Mouse (Mus musculus) forebrain, embryonic 13.5 days (tissue): ENCODE measurements at regions not wholly inside any gene's neighbourhood (a gene's known extent, or its start where the extent isn't known, plus 50 kb on each side); places are given as distances from the start of the nearest gene placed in this dataset.

Source experiments
- ATAC-seq: fragments of 200-750 bp; cut with Nextera tagmentation; 2 replicates; pipeline ENCODE4 v1.8.0; 2017
- H3K27ac ChIP-seq: fragments of 300-500 bp; sonication (generic); 2 replicates; pipeline ENCODE4 v1.5.1; 2015; ENCODE audit warnings: inconsistent platforms, mild to moderate bottlenecking, moderate library complexity
- H3K27me3 ChIP-seq: fragments of 300-500 bp; sonication (generic); 2 replicates; pipeline ENCODE4 v1.6.1; 2015; ENCODE audit warnings: mild to moderate bottlenecking, inconsistent platforms
- H3K36me3 ChIP-seq: fragments of 300-500 bp; sonication (generic); 2 replicates; pipeline ENCODE4 v1.6.1; 2015; ENCODE audit warnings: mild to moderate bottlenecking, inconsistent platforms; ENCODE audit not compliant: poor library complexity, severe bottlenecking
- H3K4me1 ChIP-seq: fragments of 300-500 bp; sonication (generic); 2 replicates; pipeline ENCODE4 v1.6.1; 2015; ENCODE audit warnings: inconsistent platforms
- H3K4me2 ChIP-seq: fragments of 300-500 bp; sonication (generic); 2 replicates; pipeline ENCODE4 v1.6.1; 2015; ENCODE audit warnings: inconsistent platforms, mild to moderate bottlenecking, moderate library complexity
- H3K4me3 ChIP-seq: fragments of 300-500 bp; sonication (generic); 2 replicates; pipeline ENCODE4 v1.5.1; 2015; ENCODE audit warnings: mild to moderate bottlenecking, inconsistent platforms
- H3K9ac ChIP-seq: fragments of 300-500 bp; sonication (generic); 2 replicates; pipeline ENCODE4 v1.6.1; 2015; ENCODE audit warnings: mild to moderate bottlenecking, inconsistent platforms
- H3K9me3 ChIP-seq: fragments of 300-500 bp; sonication (generic); replicated peaks from 2 replicates; pipeline ENCODE4 v1.6.1; 2016; ENCODE audit warnings: inconsistent platforms
- WGBS: fragments of 180-500 bp; shearing (Covaris S2); methylation state at CpG from one replicate; pipeline ENCODE4 v1.1.7; 2015; 5-methylcytosine and 5-hydroxymethylcytosine counted together

- H3K27ac ChIP-seq = no peak overlapping the region
Observed at GRCm38 (mm10) chr2:45480671-45481070, 363.5 kb upstream of the Zeb2 start.

GRCm38 (mm10) chr2:45475996-45476395 lies 358.8 kb upstream of the Zeb2 start:
- H3K4me1 ChIP-seq = no peaks in the 10 kb centered on the region
- H3K36me3 ChIP-seq = no peaks in the 10 kb centered on the region
- no peak overlapping the region for H3K4me2 ChIP-seq
- H3K4me3 ChIP-seq = no peak overlapping the region
- no peaks in the 10 kb centered on the region for H3K27me3 ChIP-seq
- H3K9ac ChIP-seq = no peak overlapping the region
- no peaks in the 10 kb centered on the region for H3K9me3 ChIP-seq
- H3K27ac ChIP-seq = no peak overlapping the region
- ATAC-seq = no peak

More at GRCm38 (mm10) chr2:45480671-45481070, 363.5 kb upstream of the Zeb2 start:
- no peak overlapping the region for H3K4me3 ChIP-seq
- no peaks in the 10 kb centered on the region for H3K9me3 ChIP-seq
- WGBS = 69% methylated on average over 2 of the region's 2 CpGs
- no peaks in the 10 kb centered on the region for H3K4me1 ChIP-seq
- H3K4me2 ChIP-seq = no peak overlapping the region
- no peaks in the 10 kb centered on the region for H3K36me3 ChIP-seq
- no peaks in the 10 kb centered on the region for H3K27me3 ChIP-seq
- no peak for ATAC-seq
- no peak overlapping the region for H3K9ac ChIP-seq

GRCm38 (mm10) chr2:45464306-45464705 lies 347.1 kb upstream of the Zeb2 start:
- H3K27me3 ChIP-seq = no peaks in the 10 kb centered on the region
- H3K4me3 ChIP-seq = no peak overlapping the region
- no peaks in the 10 kb centered on the region for H3K36me3 ChIP-seq
- no peak overlapping the region for H3K9ac ChIP-seq
- 77% methylated on average over 4 of the region's 4 CpGs for WGBS
- no peaks in the 10 kb centered on the region for H3K9me3 ChIP-seq
- H3K4me1 ChIP-seq = no peaks in the 10 kb centered on the region
- no peak for ATAC-seq
- no peak overlapping the region for H3K27ac ChIP-seq
- no peak overlapping the region for H3K4me2 ChIP-seq

GRCm38 (mm10) chr2:45459410-45459809 lies 342.2 kb upstream of the Zeb2 start:
- H3K36me3 ChIP-seq = no peaks in the 10 kb centered on the region
- no peaks in the 10 kb centered on the region for H3K4me1 ChIP-seq
- H3K27me3 ChIP-seq = no peaks in the 10 kb centered on the region
- no peak overlapping the region for H3K4me3 ChIP-seq
- no peak for ATAC-seq
- H3K4me2 ChIP-seq = no peak overlapping the region
- H3K27ac ChIP-seq = no peak overlapping the region
- H3K9me3 ChIP-seq = no peaks in the 10 kb centered on the region
- H3K9ac ChIP-seq = no peak overlapping the region

GRCm38 (mm10) chr2:45454811-45455210 lies 337.6 kb upstream of the Zeb2 start:
- ATAC-seq = no peak
- Histone ChIP-seq H3K4me3 (no peak overlapping the region), H3K4me1 (no peaks in the 10 kb centered on the region), H3K27ac (no peak overlapping the region), H3K27me3 (no peaks in the 10 kb centered on the region), H3K9ac (no peak overlapping the region), H3K4me2 (no peak overlapping the region), H3K36me3 (no peaks in the 10 kb centered on the region), H3K9me3 (no peaks in the 10 kb centered on the region)
- WGBS = 96% methylated on average over 2 of the region's 2 CpGs

- H3K27ac ChIP-seq = no peak overlapping the region
- H3K36me3 ChIP-seq = no peaks in the 10 kb centered on the region
- H3K4me2 ChIP-seq = no peak overlapping the region
- peaks cover 16% of the 10 kb centered on the region for H3K4me1 ChIP-seq
- H3K9me3 ChIP-seq = no peaks in the 10 kb centered on the region
- ATAC-seq = no peak
- H3K4me3 ChIP-seq = no peak overlapping the region
- no peaks in the 10 kb centered on the region for H3K27me3 ChIP-seq
- 53% methylated on average over 4 of the region's 4 CpGs for WGBS
- H3K9ac ChIP-seq = no peak overlapping the region
Observed at GRCm38 (mm10) chr2:45439146-45439545, 322.0 kb upstream of the Zeb2 start.

GRCm38 (mm10) chr2:45438739-45439138 lies 321.5 kb upstream of the Zeb2 start:
- Histone ChIP-seq H3K4me2 (no peak overlapping the region), H3K36me3 (no peaks in the 10 kb centered on the region), H3K9me3 (no peaks in the 10 kb centered on the region), H3K4me1 (peaks cover 16% of the 10 kb centered on the region), H3K4me3 (no peak overlapping the region), H3K27me3 (no peaks in the 10 kb centered on the region), H3K27ac (no peak overlapping the region), H3K9ac (no peak overlapping the region)
- WGBS = 74% methylated on average over 9 of the region's 9 CpGs
- ATAC-seq = no peak

GRCm38 (mm10) chr2:45435261-45435980 lies 318.2 kb upstream of the Zeb2 start:
- Histone ChIP-seq H3K9me3 (no peaks in the 10 kb centered on the region), H3K27me3 (no peaks in the 10 kb centered on the region), H3K4me3 (no peak overlapping the region), H3K4me2 (0 out of 2 replicates have a peak overlapping the region, but pooled peaks have one; percentile 18), H3K4me1 (peaks cover 16% of the 10 kb centered on the region), H3K9ac (no peak overlapping the region), H3K36me3 (no peaks in the 10 kb centered on the region), H3K27ac (no peak overlapping the region)
- 22% methylated on average over 6 of the region's 6 CpGs for WGBS
- ATAC-seq = peak; percentile 78

GRCm38 (mm10) chr2:45434789-45435188 lies 317.6 kb upstream of the Zeb2 start:
- no peaks in the 10 kb centered on the region for H3K36me3 ChIP-seq
- WGBS = 80% methylated on average over 5 of the region's 5 CpGs
- no peaks in the 10 kb centered on the region for H3K9me3 ChIP-seq
- no peak for ATAC-seq
- H3K4me2 ChIP-seq = no peak overlapping the region
- H3K9ac ChIP-seq = no peak overlapping the region
- H3K27me3 ChIP-seq = no peaks in the 10 kb centered on the region
- H3K4me3 ChIP-seq = no peak overlapping the region
- H3K27ac ChIP-seq = no peak overlapping the region
- peaks cover 16% of the 10 kb centered on the region for H3K4me1 ChIP-seq

- H3K4me2 ChIP-seq = no peak overlapping the region
- no peak overlapping the region for H3K4me3 ChIP-seq
- H3K4me1 ChIP-seq = peaks cover 16% of the 10 kb centered on the region
- WGBS = 97% methylated on average over 1 of the region's 1 CpGs
- H3K36me3 ChIP-seq = no peaks in the 10 kb centered on the region
- no peak overlapping the region for H3K27ac ChIP-seq
- ATAC-seq = no peak
- H3K27me3 ChIP-seq = no peaks in the 10 kb centered on the region
- H3K9me3 ChIP-seq = no peaks in the 10 kb centered on the region
- no peak overlapping the region for H3K9ac ChIP-seq
Observed at GRCm38 (mm10) chr2:45434169-45434568, 317.0 kb upstream of the Zeb2 start.

- 93% methylated on average over 4 of the region's 4 CpGs for WGBS
- Histone ChIP-seq H3K4me1 (peaks cover 16% of the 10 kb centered on the region), H3K9me3 (no peaks in the 10 kb centered on the region), H3K27me3 (no peaks in the 10 kb centered on the region), H3K27ac (no peak overlapping the region), H3K9ac (no peak overlapping the region), H3K4me2 (no peak overlapping the region), H3K4me3 (no peak overlapping the region), H3K36me3 (no peaks in the 10 kb centered on the region)
- no peak for ATAC-seq
Observed at GRCm38 (mm10) chr2:45431366-45431765, 314.2 kb upstream of the Zeb2 start.

- H3K9me3 ChIP-seq = no peaks in the 10 kb centered on the region
- H3K27ac ChIP-seq = no peak overlapping the region
- no peak for ATAC-seq
- H3K9ac ChIP-seq = no peak overlapping the region
- no peak overlapping the region for H3K4me3 ChIP-seq
- 93% methylated on average over 1 of the region's 1 CpGs for WGBS
- H3K4me1 ChIP-seq = 0 out of 2 replicates have a peak, but pooled peaks cover 2% of the 10 kb centered on the region
- H3K27me3 ChIP-seq = no peaks in the 10 kb centered on the region
- H3K36me3 ChIP-seq = no peaks in the 10 kb centered on the region
- no peak overlapping the region for H3K4me2 ChIP-seq
Observed at GRCm38 (mm10) chr2:45421774-45422173, 304.6 kb upstream of the Zeb2 start.

GRCm38 (mm10) chr2:45408136-45408535 lies 290.9 kb upstream of the Zeb2 start:
- H3K4me3 ChIP-seq = no peak overlapping the region
- 94% methylated on average over 8 of the region's 8 CpGs for WGBS
- H3K27ac ChIP-seq = no peak overlapping the region
- no peaks in the 10 kb centered on the region for H3K9me3 ChIP-seq
- ATAC-seq = no peak
- no peak overlapping the region for H3K4me2 ChIP-seq
- no peaks in the 10 kb centered on the region for H3K27me3 ChIP-seq
- H3K4me1 ChIP-seq = peaks cover 19% of the 10 kb centered on the region
- no peak overlapping the region for H3K9ac ChIP-seq
- no peaks in the 10 kb centered on the region for H3K36me3 ChIP-seq
